Mouse (Mus musculus) mesoderm, embryonic 11.5 days (tissue): Measurements from ENCODE around the gene Camkmt.

Experiments
- DNase-seq: peaks from one replicate; pipeline ENCODE4 v3.0.0-alpha.2; 2012; ENCODE audit warnings: low read depth, low spot score

Camkmt gene

GRCm38 (mm10) chr17:85461577-85461976, 371.2 kb downstream of the Camkmt start:
- no peak for DNase-seq

GRCm38 (mm10) chr17:85463497-85464392, 373.4 kb downstream of the Camkmt start:
- DNase-seq: no peak

- DNase-seq: no peak
Measured at GRCm38 (mm10) chr17:85464466-85465411, 374.4 kb downstream of the Camkmt start.

- DNase-seq: no peak
Measured at GRCm38 (mm10) chr17:85469776-85470175, 379.4 kb downstream of the Camkmt start.

DNA sequence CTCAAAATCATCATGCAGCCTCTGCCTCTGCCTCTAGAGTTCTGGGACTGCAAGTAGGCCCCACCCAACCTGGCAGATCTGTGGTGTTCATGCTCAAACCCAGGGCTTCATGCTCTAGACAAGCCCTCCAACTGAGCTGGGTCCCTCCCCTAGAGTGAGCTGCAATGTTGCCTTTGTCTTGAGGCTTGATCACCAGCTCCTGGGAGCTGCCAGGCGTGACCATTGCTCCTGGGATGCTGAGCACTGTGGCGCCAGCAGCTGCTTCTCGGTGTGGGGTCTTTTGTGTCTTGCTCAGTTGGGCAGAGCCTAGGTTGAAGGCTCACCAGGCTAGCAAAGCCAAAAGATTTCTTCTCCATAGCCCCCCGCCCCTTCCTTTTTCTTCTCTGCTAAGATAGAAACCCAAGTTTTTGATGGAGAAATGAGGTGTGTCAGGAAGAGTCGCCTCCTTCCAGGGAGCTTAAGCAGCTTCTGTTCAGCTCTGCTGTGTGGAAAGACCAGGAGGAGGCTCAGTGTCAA, 382.4 kb downstream of the Camkmt start:
- DNase-seq: no peak

GRCm38 (mm10) chr17:85473217-85473616, 382.9 kb downstream of the Camkmt start:
- no peak for DNase-seq

DNA sequence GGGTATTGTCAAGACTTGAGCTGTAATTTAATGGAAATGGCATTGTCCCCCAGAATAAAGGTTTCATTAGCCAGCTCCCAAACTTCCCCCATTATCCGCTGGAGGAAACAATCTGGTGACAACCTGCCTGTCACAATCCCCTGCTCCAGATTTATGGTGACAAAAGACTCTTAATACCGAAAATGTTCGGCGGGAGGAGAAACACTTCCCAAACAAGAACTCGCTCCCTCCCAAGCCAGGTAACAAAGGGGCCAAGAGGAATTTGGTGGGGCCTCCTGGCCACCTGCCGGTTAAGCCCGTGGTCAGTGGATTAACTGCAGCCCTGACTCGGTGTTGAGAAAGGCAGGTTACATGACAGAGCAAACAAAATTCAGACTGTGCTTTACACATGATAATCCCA, 383.5 kb downstream of the Camkmt start:
- no peak for DNase-seq

DNA sequence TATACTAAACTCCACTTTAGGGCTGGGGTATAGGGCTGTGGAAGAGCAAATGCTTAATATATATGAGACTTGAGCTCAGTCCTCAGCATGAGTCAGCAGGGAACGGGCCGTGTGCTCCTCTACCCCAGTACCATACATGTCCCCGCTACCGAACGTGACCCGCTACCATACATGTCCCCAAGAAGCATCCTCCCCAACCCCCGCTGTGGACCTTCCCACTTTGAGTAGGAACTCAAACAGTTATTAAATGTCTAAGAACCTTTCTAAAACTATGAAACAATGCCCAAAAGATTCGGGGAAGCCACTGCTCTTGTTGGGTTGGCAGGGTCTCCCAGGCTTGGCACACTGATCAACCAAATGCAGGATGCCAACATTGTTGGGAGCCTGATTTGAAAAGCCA, 390.9 kb downstream of the Camkmt start:
- DNase-seq: no peak

DNA sequence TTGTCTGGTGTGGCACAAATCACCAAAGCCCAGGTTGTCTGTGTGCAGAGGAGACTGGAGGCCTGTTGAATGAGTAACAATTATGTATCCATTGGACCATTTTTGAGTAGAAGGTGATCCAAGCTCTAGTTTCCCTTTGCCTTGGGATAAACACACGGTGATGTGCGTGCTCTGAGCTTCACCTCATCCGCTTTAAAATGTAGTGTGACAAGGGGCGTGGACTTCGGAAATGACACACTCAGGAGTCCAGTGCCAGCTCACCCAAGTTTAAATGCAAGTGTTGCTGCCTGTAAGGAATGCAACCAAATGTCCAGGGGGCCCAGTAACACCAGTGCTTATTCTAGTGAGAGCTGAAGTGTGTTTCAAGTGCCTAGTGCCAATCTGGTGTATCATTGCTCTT, 392.7 kb downstream of the Camkmt start:
- no peak for DNase-seq

DNA sequence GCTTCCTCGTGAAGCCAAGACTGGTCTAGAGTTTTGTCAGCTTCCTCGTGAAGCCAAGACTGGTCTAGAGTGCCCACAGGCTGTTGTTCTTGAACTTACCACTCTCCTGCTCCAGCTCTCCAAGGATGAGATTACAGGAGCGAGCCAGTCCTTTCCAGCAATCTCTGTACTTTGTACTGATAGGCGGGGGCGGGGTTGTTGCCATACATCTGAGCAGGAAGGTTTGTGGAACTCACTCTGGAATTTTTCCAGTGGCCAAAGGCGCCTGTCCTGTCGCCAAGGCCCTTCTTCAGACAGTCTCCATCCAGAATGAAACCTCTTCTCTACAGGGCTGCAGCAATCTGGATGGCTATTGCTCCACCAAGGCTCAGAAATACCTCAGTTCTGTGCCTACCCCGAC, 393.7 kb downstream of the Camkmt start:
- DNase-seq: no peak

GRCm38 (mm10) chr17:85484526-85484925, 394.2 kb downstream of the Camkmt start:
- no peak for DNase-seq

DNA sequence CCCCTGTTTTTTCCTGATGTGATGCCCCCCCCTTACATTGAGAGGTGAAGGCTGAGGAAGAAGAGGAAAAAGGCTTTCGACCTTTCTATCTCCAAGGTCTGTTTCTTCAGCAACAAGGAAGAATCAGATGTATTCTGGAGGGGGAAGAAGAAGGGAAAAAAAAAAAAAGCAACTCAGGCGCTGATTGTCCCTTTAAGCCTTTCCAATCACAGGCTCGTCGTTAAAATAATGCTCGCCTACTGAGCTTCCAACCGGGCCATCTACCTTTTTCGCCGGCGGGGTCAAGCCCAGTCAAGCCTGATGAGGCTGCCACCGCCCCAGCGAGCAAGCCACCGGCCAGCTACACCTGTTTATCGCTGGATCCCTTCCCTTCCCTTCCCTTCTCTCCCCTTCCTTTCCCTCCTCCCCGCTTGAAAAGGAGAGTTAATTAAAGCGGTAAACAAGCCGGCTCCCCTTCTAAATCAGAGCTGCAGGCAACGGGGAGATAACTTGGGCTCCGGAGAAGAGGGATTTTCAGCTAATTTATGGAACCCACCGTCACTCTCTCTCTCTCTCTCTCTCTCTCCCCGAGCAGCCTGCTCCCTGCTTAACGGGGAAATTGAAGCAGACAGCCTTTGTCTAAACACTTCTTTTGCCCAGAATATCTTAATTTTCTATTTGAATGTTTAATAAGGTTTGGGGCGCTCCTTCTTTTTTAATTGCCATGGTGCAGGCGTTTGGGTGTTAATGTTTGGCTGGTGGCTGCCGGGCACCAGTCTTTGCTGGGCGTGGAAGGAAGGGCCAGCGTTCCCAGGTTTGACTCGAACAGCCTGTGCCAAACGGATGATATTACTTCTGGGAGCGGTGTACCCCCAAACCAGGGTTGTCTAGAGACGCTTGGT, 395.0 kb downstream of the Camkmt start:
- no peak for DNase-seq

DNA sequence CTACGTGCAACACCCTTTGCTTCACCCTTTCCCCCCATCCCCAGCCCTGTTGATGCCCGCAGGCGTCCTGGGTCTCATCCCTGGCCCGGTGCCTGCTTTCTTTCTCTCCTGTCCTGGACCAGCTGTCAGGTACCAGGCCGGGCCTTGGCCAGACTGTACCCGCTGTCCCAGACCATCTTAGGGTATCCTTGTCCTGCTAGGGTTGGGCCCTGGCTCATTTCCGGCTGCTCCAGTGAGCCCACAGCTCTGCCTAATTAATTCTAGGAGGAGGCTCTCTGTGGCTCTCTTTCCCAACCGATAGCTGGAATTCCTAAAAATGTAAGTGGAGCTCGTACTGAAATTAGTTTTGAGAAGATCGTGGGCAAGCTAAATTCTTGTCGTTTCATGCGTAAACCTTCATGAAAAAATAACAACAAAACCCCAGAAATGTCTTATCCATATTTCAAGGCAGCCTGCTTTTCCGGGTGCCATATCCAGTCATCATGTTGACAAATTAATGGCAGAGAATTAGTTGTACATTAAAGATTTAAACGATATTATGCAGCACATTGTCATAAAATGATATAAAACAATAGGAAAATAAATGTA, 395.7 kb downstream of the Camkmt start:
- DNase-seq: no peak

- DNase-seq: no peak
Measured at GRCm38 (mm10) chr17:85486585-85487480, 396.5 kb downstream of the Camkmt start.

DNA sequence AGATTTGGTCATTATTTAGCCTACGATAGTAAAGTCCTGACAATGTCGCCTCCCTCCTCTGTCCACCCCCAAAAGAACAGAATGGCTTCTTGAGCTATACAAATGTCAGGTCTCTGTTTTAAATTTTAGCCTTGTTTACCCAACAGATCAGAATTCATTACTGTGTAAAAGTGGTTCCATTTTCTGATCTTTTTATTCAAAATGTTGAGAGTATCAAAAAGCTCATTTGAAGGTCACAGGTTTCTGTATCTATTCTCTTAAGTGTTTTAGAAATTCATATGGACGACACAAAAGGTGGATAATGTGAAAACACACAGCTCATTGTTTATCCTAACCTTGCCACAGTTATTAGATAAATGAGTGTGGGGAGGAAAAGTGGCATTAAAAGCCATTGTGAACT, 397.2 kb downstream of the Camkmt start:
- DNase-seq: no peak

DNA sequence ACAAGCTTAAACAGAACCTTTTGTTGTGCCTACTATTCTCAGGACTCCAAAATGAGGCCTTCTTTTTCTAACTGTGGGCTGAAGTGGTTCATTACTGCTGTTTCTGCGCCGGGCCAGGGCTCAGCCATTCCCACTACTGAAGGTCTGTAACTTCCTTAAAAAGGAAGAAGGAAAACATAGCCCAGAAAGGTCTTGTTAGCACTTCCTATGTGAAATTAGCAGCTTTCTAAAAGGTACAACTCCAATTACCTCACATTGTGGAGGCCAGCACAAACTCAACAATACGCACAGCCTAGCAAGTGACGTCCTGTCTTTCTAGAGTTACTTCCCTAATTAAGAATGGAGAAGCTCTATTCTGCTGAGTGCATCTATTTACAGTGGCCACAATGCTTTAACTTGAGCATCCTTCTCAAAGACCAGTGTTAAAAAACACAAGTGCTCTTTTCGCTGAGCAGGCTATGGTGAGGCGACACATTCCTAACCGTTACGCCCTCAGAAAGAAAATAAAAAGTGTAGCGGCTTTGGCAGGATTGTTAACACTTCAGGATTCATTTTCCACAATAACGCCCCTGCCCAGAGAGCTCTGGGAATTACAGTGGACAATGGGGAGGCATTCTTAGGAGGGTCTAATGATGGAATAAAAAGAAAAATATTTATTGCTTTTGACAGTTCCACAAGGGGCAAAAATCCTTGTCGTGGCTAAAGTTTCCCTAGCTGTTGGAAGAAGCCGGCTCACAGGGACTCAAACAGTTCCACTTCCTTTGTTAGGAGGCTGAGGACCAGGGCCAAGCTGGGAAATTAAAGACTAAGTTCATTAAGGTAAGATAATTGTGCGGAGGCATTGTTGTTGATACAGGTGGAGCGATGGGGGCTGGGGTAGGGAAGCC, 398.5 kb downstream of the Camkmt start:
- DNase-seq: no peak

GRCm38 (mm10) chr17:85489488-85489980, 399.2 kb downstream of the Camkmt start:
- no peak for DNase-seq

GRCm38 (mm10) chr17:85491491-85491890, 401.1 kb downstream of the Camkmt start:
- no peak for DNase-seq

DNA sequence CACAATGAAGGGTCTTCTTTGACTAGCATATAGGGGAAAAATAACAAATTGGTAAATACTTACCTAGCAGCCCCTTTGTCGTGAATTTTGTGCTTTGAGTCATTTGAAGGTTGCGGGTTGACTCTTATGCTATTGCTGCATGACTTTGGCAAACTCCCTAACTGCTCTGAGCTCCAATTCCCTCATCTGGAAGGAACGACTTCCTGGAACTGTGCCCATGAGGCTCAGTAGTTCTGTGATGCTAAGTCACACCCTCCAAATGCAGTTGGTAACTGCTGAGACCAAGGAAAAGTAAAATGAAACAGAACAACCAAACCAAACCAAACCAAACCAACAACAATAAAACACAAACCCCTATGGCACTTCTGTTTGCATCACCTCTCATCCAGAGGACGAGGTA, 403.2 kb downstream of the Camkmt start:
- DNase-seq: no peak
